Mouse (Mus musculus) kidney, embryonic 14.5 days (tissue): ENCODE data around the gene Fam49a. TPM values are rescaled to one million over a fixed set of nuclear protein-coding genes. Genes with fewer than 3 reads are reported as not detected.

Experiments used
- ATAC-seq: fragments of 200-750 bp; cut with Nextera tagmentation; 2 replicates; pipeline ENCODE4 v1.8.0; 2017; ENCODE audit warnings: moderate number of reproducible peaks, mild to moderate bottlenecking, moderate TSS enrichment, moderate library complexity; ENCODE audit not compliant: low FRiP score, low TSS enrichment
- H3K27ac ChIP-seq: fragments of 300-500 bp; sonication (generic); 2 replicates; pipeline ENCODE4 v1.5.1; 2014; ENCODE audit warnings: low read depth, mild to moderate bottlenecking, low read length, moderate library complexity, mixed read lengths
- H3K27me3 ChIP-seq: fragments of 300-500 bp; sonication (generic); 2 replicates; pipeline ENCODE4 v1.6.1; 2014; ENCODE audit warnings: mild to moderate bottlenecking, low read length; ENCODE audit not compliant: control insufficient read depth, insufficient read depth
- H3K36me3 ChIP-seq: fragments of 300-500 bp; sonication (generic); 2 replicates; pipeline ENCODE4 v1.6.1; 2014; ENCODE audit warnings: low read length, mixed read lengths; ENCODE audit not compliant: control insufficient read depth, insufficient read depth
- H3K4me1 ChIP-seq: fragments of 300-500 bp; sonication (generic); 2 replicates; pipeline ENCODE4 v1.6.1; 2014; ENCODE audit warnings: low read length, mixed read lengths; ENCODE audit not compliant: control insufficient read depth, insufficient read depth
- H3K4me2 ChIP-seq: fragments of 300-500 bp; sonication (generic); replicated peaks from 2 replicates; pipeline ENCODE4 v1.6.1; 2014; ENCODE audit warnings: low read depth, mild to moderate bottlenecking, low read length
- H3K4me3 ChIP-seq: fragments of 300-500 bp; sonication (generic); 2 replicates; pipeline ENCODE4 v1.5.1; 2014; ENCODE audit warnings: mild to moderate bottlenecking, low read length
- H3K9ac ChIP-seq: fragments of 300-500 bp; sonication (generic); 2 replicates; pipeline ENCODE4 v1.6.1; 2014; ENCODE audit warnings: low read depth, mild to moderate bottlenecking, low read length, moderate library complexity
- H3K9me3 ChIP-seq: fragments of 300-500 bp; sonication (generic); 2 replicates; pipeline ENCODE4 v1.6.1; 2016; ENCODE audit warnings: low read length; ENCODE audit not compliant: control insufficient read depth
- WGBS: fragments of 180-500 bp; shearing (Covaris S2); extraction: QIAGEN DNeasy Blood & Tissue Kit; methylation state at CpG from one replicate; pipeline ENCODE4 v1.1.7; 2014; 5-methylcytosine and 5-hydroxymethylcytosine counted together
- polyA plus RNA-seq: library from polyadenylated mRNA; unstranded; fragments of >200 nt; fragmentation: Nextera tagmentation; extraction: Ambion mirVana; gene quantifications from 2 replicates; pipeline ENCODE4 v1.2.1, GENCODE M21; 2014

Gene Fam49a
- polyA plus RNA-seq, 1 experiment from 2014 or later, result 8.7 TPM

GRCm38 (mm10) chr12:12278464-12278872, 16.5 kb downstream of the Fam49a start:
- ATAC-seq, result no peak
- no peaks in the 10 kb centered on the region for H3K27me3 ChIP-seq
- WGBS, result 67% methylated on average over 7 of the region's 7 CpGs

GRCm38 (mm10) chr12:12283702-12284288, 21.9 kb downstream of the Fam49a start:
- Histone ChIP-seq H3K4me3 (no peak overlapping the region), H3K27me3 (no peaks in the 10 kb centered on the region), H3K36me3 (no peaks in the 10 kb centered on the region), H3K9me3 (no peaks in the 10 kb centered on the region), H3K4me1 (no peaks in the 10 kb centered on the region), H3K27ac (no peak overlapping the region), H3K9ac (no peak overlapping the region), H3K4me2 (no peak overlapping the region)
- WGBS, result 87% methylated on average over 10 of the region's 10 CpGs
- ATAC-seq, result no peak

More at GRCm38 (mm10) chr12:12278464-12278872, 16.5 kb downstream of the Fam49a start:
- no peak overlapping the region for H3K4me3 ChIP-seq
- H3K4me2 ChIP-seq, result no peak overlapping the region
- no peaks in the 10 kb centered on the region for H3K9me3 ChIP-seq
- no peak overlapping the region for H3K9ac ChIP-seq
- H3K27ac ChIP-seq, result no peak overlapping the region
- H3K4me1 ChIP-seq, result no peaks in the 10 kb centered on the region
- H3K36me3 ChIP-seq, result no peaks in the 10 kb centered on the region

- WGBS, result 82% methylated on average over 6 of the region's 6 CpGs
- no peak for ATAC-seq
- Histone ChIP-seq H3K9me3 (no peaks in the 10 kb centered on the region), H3K27ac (no peak overlapping the region), H3K36me3 (no peaks in the 10 kb centered on the region), H3K4me3 (no peak overlapping the region), H3K27me3 (no peaks in the 10 kb centered on the region), H3K4me2 (no peak overlapping the region), H3K9ac (no peak overlapping the region), H3K4me1 (no peaks in the 10 kb centered on the region)
Observed at GRCm38 (mm10) chr12:12284521-12284920, 22.6 kb downstream of the Fam49a start.

DNA sequence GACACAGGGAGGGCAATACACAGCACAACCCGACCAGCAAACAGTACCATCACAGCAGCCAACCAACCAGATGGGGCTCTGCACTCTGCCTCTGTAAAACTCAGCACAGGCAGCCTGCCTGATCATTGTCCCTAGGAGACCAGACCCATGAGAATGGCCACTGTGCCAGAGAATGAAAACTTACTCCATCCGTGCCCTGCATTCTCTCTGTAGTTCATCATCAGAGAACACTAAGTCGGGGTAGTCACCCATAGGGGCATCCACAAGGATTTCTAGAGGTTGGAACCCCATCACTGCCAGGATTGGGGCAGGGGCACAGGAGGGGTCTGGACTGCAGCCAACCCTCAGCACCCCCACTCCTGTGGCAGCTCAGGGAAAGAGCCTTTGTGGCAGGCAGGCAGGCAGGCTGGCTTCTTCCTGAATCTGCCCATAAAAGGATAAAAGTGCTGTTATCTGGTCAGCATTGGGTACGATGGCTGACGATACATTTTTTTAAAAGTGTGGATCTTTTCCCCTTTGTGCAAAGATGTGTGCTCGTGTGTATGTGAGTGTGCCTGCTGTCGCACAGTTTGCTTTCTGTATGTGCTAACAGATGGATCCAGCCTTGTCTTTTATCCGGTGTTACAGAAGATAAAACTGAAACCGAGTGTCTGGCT, 25.3 kb downstream of the Fam49a start:
- no peak overlapping the region for H3K9ac ChIP-seq
- no peaks in the 10 kb centered on the region for H3K4me1 ChIP-seq
- no peak overlapping the region for H3K4me3 ChIP-seq
- H3K36me3 ChIP-seq, result no peaks in the 10 kb centered on the region
- H3K4me2 ChIP-seq, result no peak overlapping the region; the same call in 1 of the 2 replicates
- WGBS, result 51% methylated on average over 9 of the region's 9 CpGs
- no peaks in the 10 kb centered on the region for H3K27me3 ChIP-seq
- H3K9me3 ChIP-seq, result no peaks in the 10 kb centered on the region
- ATAC-seq, result no peak
- no peak overlapping the region for H3K27ac ChIP-seq

- H3K4me2 ChIP-seq, result no peak overlapping the region; the same call in 1 of the 2 replicates
- H3K4me3 ChIP-seq, result no peak overlapping the region
- no peaks in the 10 kb centered on the region for H3K9me3 ChIP-seq
- no peaks in the 10 kb centered on the region for H3K4me1 ChIP-seq
- H3K9ac ChIP-seq, result no peak overlapping the region
- H3K27ac ChIP-seq, result no peak overlapping the region
- 36% methylated on average over 6 of the region's 6 CpGs for WGBS
- H3K27me3 ChIP-seq, result no peaks in the 10 kb centered on the region
- ATAC-seq, result no peak
- H3K36me3 ChIP-seq, result no peaks in the 10 kb centered on the region
Observed at GRCm38 (mm10) chr12:12287787-12288132, 25.8 kb downstream of the Fam49a start.

DNA sequence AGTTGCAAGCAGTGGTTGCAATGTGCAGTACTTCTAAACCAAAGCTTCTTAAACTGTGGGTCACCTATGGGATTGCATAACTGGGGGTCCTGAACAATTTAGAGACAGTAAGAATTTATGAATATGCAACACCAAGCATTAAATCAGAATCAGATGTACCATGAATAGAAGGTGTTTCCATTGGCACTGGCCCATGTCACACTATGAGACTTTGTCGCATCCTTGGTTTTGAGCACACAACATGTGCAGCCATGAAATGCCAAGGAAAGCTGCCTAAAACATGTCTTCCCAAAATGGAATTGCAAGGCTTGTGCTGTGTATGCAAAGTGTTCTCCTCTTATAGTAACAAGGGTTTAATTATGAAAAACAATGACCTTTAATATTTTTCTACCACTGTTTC, 26.6 kb downstream of the Fam49a start:
- Histone ChIP-seq H3K4me2 (no peak overlapping the region), H3K9ac (no peak overlapping the region), H3K36me3 (no peaks in the 10 kb centered on the region), H3K4me3 (no peak overlapping the region), H3K27me3 (no peaks in the 10 kb centered on the region), H3K9me3 (no peaks in the 10 kb centered on the region), H3K27ac (no peak overlapping the region), H3K4me1 (no peaks in the 10 kb centered on the region)
- no peak for ATAC-seq
- WGBS, result 95% methylated on average over 1 of the region's 1 CpGs

DNA sequence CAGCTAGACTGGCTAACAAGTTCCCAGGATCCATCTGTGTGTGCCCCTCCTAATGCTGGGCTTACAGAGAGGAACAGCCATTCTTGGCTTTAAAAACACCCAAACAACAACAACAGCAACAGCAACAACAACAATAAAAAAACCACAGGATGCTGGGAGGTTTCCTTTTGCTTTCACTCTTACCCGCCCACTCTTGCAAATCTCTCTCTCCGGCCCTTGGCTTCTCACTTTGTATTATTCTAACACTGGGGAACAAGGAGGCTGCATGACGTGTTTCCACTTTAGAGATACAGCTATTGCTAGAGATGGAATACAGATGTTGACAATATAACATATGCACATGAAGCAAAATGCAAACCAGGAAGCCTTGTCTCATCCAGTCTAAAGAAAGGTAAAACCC, 27.7 kb downstream of the Fam49a start:
- 68% methylated on average over 3 of the region's 3 CpGs for WGBS
- Histone ChIP-seq H3K9me3 (no peaks in the 10 kb centered on the region), H3K27me3 (no peaks in the 10 kb centered on the region), H3K27ac (no peak overlapping the region), H3K4me1 (no peaks in the 10 kb centered on the region), H3K9ac (no peak overlapping the region), H3K4me3 (no peak overlapping the region), H3K36me3 (no peaks in the 10 kb centered on the region), H3K4me2 (no peak overlapping the region)
- no peak for ATAC-seq

- no peak overlapping the region for H3K4me3 ChIP-seq
- H3K4me2 ChIP-seq, result no peak overlapping the region
- H3K27ac ChIP-seq, result no peak overlapping the region
- WGBS, result 37% methylated on average over 5 of the region's 5 CpGs
- no peaks in the 10 kb centered on the region for H3K9me3 ChIP-seq
- no peaks in the 10 kb centered on the region for H3K4me1 ChIP-seq
- no peak for ATAC-seq
- H3K36me3 ChIP-seq, result no peaks in the 10 kb centered on the region
- no peak overlapping the region for H3K9ac ChIP-seq
- H3K27me3 ChIP-seq, result no peaks in the 10 kb centered on the region
Observed at GRCm38 (mm10) chr12:12292043-12292618, 30.2 kb downstream of the Fam49a start.

GRCm38 (mm10) chr12:12294380-12295171, 32.6 kb downstream of the Fam49a start:
- H3K27ac ChIP-seq, result no peak overlapping the region
- H3K9me3 ChIP-seq, result no peaks in the 10 kb centered on the region
- H3K9ac ChIP-seq, result no peak overlapping the region
- no peak for ATAC-seq
- H3K36me3 ChIP-seq, result no peaks in the 10 kb centered on the region
- H3K4me2 ChIP-seq, result no peak overlapping the region
- no peak overlapping the region for H3K4me3 ChIP-seq
- 89% methylated on average over 5 of the region's 5 CpGs for WGBS
- no peaks in the 10 kb centered on the region for H3K4me1 ChIP-seq
- no peaks in the 10 kb centered on the region for H3K27me3 ChIP-seq
